Mouse (Mus musculus): ENCODE results near the gene Ccdc171. TPM values are rescaled to one million over a fixed set of nuclear protein-coding genes. Genes with fewer than 3 reads are reported as not detected.

Ccdc171 gene
- 2.9 and 3.1 TPM in 2 replicates for polyA plus RNA-seq (2015; fragmentation: Nextera tagmentation; extraction: Ambion mirVana)

GRCm38 (mm10) chr4:83524843-83525689 is at the start of gene Ccdc171:
Ccdc171 (plus strand) TSS chr4:83525545.

GRCm38 (mm10) chr4:83486117-83486901 is 39.0 kb upstream of the Ccdc171 start, which contains the start of gene Psip1:
Psip1 (minus strand) TSS chr4:83486459.

Other genes starting within 250 kb of the Ccdc171 start
- gene Ttc39b, start 201.3 kb upstream of the Ccdc171 start, polyA plus RNA-seq (2015; fragmentation: Nextera tagmentation; extraction: Ambion mirVana), result 5.8 and 5.9 TPM in 2 replicates
- 16.9 and 18.2 TPM in 2 replicates for gene Snapc3, start 107.8 kb upstream of the Ccdc171 start, polyA plus RNA-seq (2015; fragmentation: Nextera tagmentation; extraction: Ambion mirVana)
- gene Psip1, start 39.1 kb upstream of the Ccdc171 start, polyA plus RNA-seq (2015; fragmentation: Nextera tagmentation; extraction: Ambion mirVana), result 73.1 and 80.1 TPM in 2 replicates

Measured in spleen, postnatal 0 days (tissue).